Mouse (Mus musculus) CD8-positive naive resting alpha-beta T cell, adult 2 months (primary cell): ENCODE results near the gene Runx2.

ENCODE experiments used
- DNase-seq, 2 experiments: peaks; one replicate each; pipeline ENCODE4 v3.0.0; 2022; ENCODE audit warnings: low read depth in 2 of 2, low spot score in 2 of 2

Gene Runx2

GRCm38 (mm10) chr17:44545141-44545813, 269.3 kb downstream of the Runx2 start:
- no peak for DNase-seq

- no peak for DNase-seq
Measured at GRCm38 (mm10) chr17:44542706-44543105, 271.9 kb downstream of the Runx2 start.

DNA sequence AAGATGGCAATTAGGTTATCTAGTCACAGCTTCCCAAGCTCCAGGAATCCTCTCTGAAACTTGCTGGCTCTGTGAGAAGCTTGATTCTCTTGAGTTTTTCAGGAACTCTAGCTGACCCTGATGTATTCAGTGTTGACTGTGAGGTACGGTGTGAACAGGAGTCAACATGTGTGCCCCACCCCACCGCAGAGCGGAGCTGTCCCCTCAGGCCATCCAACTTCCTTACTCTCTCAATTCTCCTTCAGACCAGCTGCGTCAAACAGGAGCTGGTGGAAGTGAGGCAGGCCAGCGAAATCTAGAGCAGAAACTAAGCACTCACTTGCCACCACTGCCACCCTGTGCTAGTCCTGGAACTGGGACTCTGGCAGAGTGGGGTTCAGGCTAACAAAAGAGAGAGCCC, 273.9 kb downstream of the Runx2 start:
- no peak for DNase-seq

DNA sequence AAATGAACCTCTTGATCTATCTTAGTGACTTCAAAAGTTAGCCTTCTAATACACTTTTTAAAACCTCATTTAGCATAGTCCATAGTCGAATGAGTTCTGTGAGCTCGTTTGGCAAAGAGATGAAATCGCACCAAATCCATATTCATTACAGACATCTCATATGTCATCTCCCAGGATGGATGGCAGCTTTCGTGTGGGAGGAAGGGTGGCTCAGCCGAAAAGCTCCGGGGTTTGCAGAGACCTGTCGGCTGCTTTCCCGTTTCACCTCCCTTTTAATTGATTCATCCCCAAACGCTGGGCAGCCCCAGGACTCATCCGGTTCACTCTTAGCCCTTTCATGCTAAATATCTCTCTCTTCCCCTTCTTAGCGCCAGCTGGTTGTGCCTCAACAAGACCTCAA, 275.7 kb downstream of the Runx2 start:
- DNase-seq, result no peak

- DNase-seq, result peak; percentile 19 to 50
Measured at GRCm38 (mm10) chr17:44530000-44530399, 284.6 kb downstream of the Runx2 start.

DNA sequence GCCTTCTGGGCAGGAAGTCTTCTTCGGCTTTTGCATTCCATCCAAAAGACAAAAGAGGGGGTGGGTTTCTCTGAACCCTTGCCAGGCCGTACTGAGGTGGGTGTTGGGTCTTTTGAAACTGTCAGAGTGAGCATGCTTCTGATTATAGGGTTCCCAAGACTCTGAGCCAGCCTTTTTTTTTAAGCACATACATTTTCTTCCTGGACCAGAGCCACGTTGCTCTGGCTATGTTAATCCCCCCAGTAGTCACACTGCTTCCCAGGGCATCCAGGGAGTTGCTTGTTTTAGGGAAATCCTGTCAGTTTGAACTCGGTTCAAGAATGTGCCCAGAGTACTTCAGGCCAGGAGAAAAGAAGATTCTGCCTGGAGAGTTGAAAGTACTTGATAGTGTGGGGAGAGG, 286.0 kb downstream of the Runx2 start:
- no peak for DNase-seq

- DNase-seq, result no peak
Measured at GRCm38 (mm10) chr17:44524146-44524545, 290.5 kb downstream of the Runx2 start.

DNA sequence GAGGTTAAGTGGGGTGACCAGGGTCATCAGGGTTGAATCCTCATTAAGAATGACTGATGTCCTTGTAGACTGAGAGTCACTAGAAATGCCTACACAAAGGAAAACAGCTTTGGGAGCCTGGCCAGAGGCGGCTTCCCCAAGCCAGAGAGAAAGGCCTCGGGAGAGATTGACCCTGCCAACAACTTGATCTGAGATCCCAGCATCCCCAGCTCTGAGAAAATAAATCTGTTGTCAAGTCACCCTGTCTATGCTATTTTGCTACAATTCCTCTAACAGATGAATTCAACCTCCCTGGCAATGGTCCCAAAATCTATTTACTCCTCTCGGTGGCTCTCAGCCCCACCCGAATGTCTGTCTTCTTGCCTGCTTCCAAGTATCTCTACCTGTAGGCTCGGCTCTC, 291.7 kb downstream of the Runx2 start:
- DNase-seq, result no peak

DNA sequence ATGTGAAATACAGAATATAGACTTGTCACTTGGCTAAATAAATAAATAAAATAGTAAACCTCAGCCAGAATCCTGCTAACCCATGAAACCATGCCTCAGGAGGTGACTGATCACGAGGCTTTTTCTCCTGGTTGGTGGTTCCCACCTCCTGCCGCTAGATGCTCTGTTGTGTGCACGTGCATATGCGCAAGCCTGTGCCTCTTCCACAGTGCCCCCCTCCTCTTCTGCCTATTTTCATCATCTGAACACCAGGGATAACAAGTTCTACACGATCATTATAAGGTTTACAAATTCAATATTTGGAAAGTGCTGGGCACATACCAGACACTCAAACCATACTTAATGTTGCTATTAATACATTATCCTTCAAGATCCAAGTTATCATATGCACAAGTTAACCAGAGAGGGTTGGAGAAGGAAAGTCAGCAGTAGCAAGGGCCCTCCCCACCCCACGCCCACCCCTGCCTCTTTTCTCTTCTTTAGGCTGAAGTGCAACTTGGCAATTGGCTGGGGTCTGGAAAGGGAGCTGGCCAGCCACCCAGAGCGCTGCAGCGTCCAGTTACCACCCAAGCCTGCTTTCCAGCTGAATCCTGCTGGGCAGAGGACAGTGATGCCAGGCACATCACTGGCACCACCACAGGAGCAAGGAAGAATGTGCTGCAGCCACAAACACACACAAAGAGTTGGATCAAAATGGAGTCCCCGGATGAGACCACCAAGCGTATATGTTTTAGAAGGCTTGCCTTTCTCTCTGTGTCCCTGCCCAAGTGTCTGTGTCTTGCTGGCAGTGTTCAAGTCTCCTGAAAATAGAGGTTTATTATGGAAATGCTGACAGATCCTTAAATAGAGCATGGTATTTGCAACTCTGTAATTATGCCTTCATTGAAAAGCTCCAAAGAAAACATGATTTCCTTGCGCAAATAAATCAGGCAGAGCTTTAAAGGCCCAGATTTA, 294.2 kb downstream of the Runx2 start:
- no peak for DNase-seq

GRCm38 (mm10) chr17:44519356-44519755, 295.2 kb downstream of the Runx2 start:
- no peak for DNase-seq

- no peak for DNase-seq
Measured at GRCm38 (mm10) chr17:44518156-44518555, 296.4 kb downstream of the Runx2 start.

DNA sequence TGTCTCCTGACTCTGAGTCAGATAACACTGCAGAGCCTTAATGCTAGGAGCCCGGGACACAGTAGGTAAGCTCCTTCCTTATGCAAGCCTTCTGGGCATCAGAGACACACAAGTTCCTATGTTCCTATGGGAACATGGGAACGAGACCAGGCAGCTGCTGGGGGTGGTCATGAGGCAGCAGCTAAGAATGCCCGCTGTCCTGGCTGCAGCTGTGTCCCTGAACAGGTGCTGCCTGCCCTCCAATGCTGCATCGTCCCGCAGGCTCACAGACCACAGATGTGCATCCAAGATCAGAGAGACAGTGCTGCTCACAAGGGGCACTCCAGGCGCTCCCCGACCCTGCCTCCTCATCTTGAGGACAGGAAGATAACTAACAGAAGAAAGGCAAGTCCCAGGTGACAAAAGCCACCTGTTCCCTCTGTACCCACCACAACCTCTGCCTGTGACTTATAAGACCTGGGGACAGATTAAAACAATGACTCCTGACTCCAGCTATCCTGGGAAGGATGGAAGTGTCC, 306.3 kb downstream of the Runx2 start:
- no peak for DNase-seq

DNA sequence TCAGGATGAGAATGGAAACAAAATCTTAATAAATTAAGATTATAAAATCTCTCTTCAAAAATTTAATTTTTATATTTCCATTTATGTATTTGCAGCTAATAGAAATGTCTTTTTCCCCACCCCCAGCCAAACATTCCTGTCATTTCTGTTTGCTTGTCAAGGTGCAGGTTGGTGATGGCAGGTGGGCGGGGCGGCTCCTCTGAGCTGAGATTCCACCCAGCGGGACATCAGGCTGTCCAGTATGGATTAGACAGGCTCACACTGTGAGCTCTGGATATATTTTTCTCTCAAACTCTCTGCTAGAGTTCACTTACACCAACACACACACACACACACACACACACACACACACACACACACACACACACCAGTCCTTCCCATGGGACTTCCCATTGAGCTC, 306.9 kb downstream of the Runx2 start:
- DNase-seq, result no peak

GRCm38 (mm10) chr17:44506524-44506923, 308.1 kb downstream of the Runx2 start:
- no peak for DNase-seq

GRCm38 (mm10) chr17:44504794-44505317, 309.7 kb downstream of the Runx2 start:
- DNase-seq, result no peak

GRCm38 (mm10) chr17:44502176-44502575, 312.4 kb downstream of the Runx2 start:
- DNase-seq, result no peak

- no peak for DNase-seq
Measured at GRCm38 (mm10) chr17:44500306-44500899, 314.2 kb downstream of the Runx2 start.

GRCm38 (mm10) chr17:44490164-44490794, 324.3 kb downstream of the Runx2 start:
- no peak for DNase-seq

GRCm38 (mm10) chr17:44489346-44489745, 325.3 kb downstream of the Runx2 start:
- DNase-seq, result no peak

DNA sequence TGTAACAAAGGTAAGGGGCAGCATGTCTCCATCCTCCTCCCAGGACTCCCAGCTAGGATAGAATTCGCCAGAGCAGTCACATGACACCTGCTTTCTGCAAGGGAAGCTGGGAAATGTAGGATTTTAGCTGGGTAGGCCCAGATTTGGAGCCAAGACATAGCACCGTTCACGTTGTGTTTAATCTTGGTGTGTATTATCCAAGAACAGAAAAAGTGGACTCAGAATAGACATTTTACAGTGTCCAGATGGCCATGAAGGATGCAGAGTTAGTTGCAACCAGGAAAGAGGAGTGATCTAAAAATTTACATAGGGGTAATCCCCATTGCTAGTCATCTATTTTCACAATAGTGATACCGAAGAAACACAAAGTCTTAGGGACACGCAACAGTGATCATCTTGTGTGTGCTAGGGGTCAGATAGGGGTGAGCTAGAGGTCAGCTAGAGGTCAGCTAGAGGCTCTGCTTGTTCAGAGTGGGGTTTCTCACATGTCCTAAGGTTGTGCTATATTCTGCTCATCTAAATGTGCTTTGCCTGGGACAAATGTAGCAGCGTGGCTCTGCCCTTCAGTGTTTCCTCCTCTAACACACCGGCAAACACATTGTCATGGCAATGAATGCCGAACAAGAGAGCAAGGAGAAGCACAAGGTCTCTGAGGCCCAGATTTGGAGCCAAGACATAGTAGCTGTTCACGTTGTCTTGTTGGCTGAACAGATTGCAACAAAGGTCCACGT, 326.9 kb downstream of the Runx2 start:
- no peak for DNase-seq
